Mouse (Mus musculus): ENCODE data around the gene Spaca6. TPM values are rescaled to one million over a fixed set of nuclear protein-coding genes. Genes with fewer than 3 reads are reported as not detected.

Gene Spaca6
- polyA plus RNA-seq, 1 experiment from 2014 or later, result 46.8 TPM

- Histone ChIP-seq H3K27ac (no peak overlapping the region), H3K4me1 (no peaks in the 10 kb centered on the region), H3K4me2 (no peak overlapping the region), H3K27me3 (no peaks in the 10 kb centered on the region), H3K4me3 (replicated peaks) (no peak overlapping the region), H3K9me3 (no peaks in the 10 kb centered on the region), H3K9ac (no peak overlapping the region), H3K36me3 (replicated peaks) (no peaks in the 10 kb centered on the region)
- ATAC-seq (ENCODE audit: low FRiP score), result no peak
- WGBS, result 85% methylated on average over 3 of the region's 3 CpGs
Measured at GRCm38 (mm10) chr17:17882672-17883071, 55.7 kb downstream of the Spaca6 start.

GRCm38 (mm10) chr17:17883840-17884239 is 56.9 kb downstream of the Spaca6 start, which contains the start of gene Fpr1:
TSS of gene Fpr1 (minus strand) at chr17:17883940.
- Histone ChIP-seq H3K9ac (no peak within 1 kb of the TSS), H3K4me3 (replicated peaks) (no peak within 1 kb of the TSS), H3K4me2 (no peak within 1 kb of the TSS), H3K27ac (no peak within 1 kb of the TSS), H3K4me1 (no peaks in the 10 kb centered on the region), H3K36me3 (replicated peaks) (no peaks in the 10 kb centered on the region), H3K27me3 (no peaks in the 10 kb centered on the region), H3K9me3 (no peaks in the 10 kb centered on the region)
- ATAC-seq (ENCODE audit: low FRiP score), result no peak
- 56% methylated on average over 1 of the region's 1 CpGs for WGBS

GRCm38 (mm10) chr17:17887774-17888248 is 60.9 kb downstream of the Spaca6 start, which contains the start of the genes Fpr2 and Fpr3:
TSS of gene Fpr2 (plus strand) at chr17:17887824.
TSS of gene Fpr3 (plus strand) at chr17:17887852.
- WGBS, result 63% methylated on average over 1 of the region's 1 CpGs
- no peaks in the 10 kb centered on the region for H3K27me3 ChIP-seq
- no peak for ATAC-seq (ENCODE audit: low FRiP score)

GRCm38 (mm10) chr17:17889732-17890425 is 62.9 kb downstream of the Spaca6 start:
- no peak overlapping the region for H3K4me2 ChIP-seq
- no peaks in the 10 kb centered on the region for H3K9me3 ChIP-seq
- no peaks in the 10 kb centered on the region for H3K4me1 ChIP-seq
- H3K36me3 ChIP-seq (replicated peaks), result no peaks in the 10 kb centered on the region
- H3K27me3 ChIP-seq, result no peaks in the 10 kb centered on the region
- no peak overlapping the region for H3K9ac ChIP-seq
- no peak overlapping the region for H3K27ac ChIP-seq
- ATAC-seq (ENCODE audit: low FRiP score), result no peak
- 88% methylated on average over 2 of the region's 2 CpGs for WGBS
- H3K4me3 ChIP-seq (replicated peaks), result no peak overlapping the region

More at GRCm38 (mm10) chr17:17887774-17888248, 60.9 kb downstream of the Spaca6 start, which contains the start of the genes Fpr2 and Fpr3:
- H3K4me1 ChIP-seq, result no peaks in the 10 kb centered on the region
- H3K9ac ChIP-seq, result no peak within 1 kb of the TSS
- no peaks in the 10 kb centered on the region for H3K9me3 ChIP-seq
- H3K36me3 ChIP-seq (replicated peaks), result no peaks in the 10 kb centered on the region
- H3K4me2 ChIP-seq, result no peak within 1 kb of the TSS
- H3K27ac ChIP-seq, result no peak within 1 kb of the TSS
- H3K4me3 ChIP-seq (replicated peaks), result no peak within 1 kb of the TSS

MicroRNAs within 50 kb of the gene (microRNA counts, 519-probe panel; counts per million panel counts)
- microRNA mmu-let-7e, result 6,530 counts per million, percentile 89 among the panel's probes with 10 or more counts
- microRNA mmu-miR-125a-3p, result 4,429 counts per million, percentile 53 among the panel's probes with 10 or more counts
- microRNA mmu-miR-125a-5p, result 8,029 counts per million, percentile 97 among the panel's probes with 10 or more counts
- 5,780 counts per million, percentile 79 among the panel's probes with 10 or more counts for microRNA mmu-miR-99b

Small RNA genes within 50 kb of the gene (microRNA-seq; reads per million reads assigned to microRNA genes)
- gene Gm25927, result not detected
- gene Mir125a, result 5,095 reads per million, percentile 90 among the genes with 10 or more reads in this experiment
- gene Mir99b, result 32,219 reads per million, percentile 99 among the genes with 10 or more reads in this experiment
- not detected for gene Mirlet7e

Other genes starting within 250 kb of the Spaca6 start
- 9.2 and 10.6 TPM in 2 replicates for gene Lnpep, start 202.1 kb upstream of the Spaca6 start, polyA plus RNA-seq (2016; fragmentation: Nextera tagmentation; extraction: Ambion mirVana)
- not detected in 2 replicates for gene Vmn2r90, start 123.4 kb upstream of the Spaca6 start, polyA plus RNA-seq (2016; fragmentation: Nextera tagmentation; extraction: Ambion mirVana)
- 0.83 and 1.4 TPM in 2 replicates for gene Has1, start 28.0 kb downstream of the Spaca6 start, polyA plus RNA-seq (2016; fragmentation: Nextera tagmentation; extraction: Ambion mirVana)
- not detected in 2 replicates for gene Fpr1, start 56.8 kb downstream of the Spaca6 start, polyA plus RNA-seq (2016; fragmentation: Nextera tagmentation; extraction: Ambion mirVana)
- gene Fpr2, start 60.7 kb downstream of the Spaca6 start, polyA plus RNA-seq (2016; fragmentation: Nextera tagmentation; extraction: Ambion mirVana), result not detected in 2 replicates
- gene Fpr3, start 60.7 kb downstream of the Spaca6 start, polyA plus RNA-seq (2016; fragmentation: Nextera tagmentation; extraction: Ambion mirVana), result not detected in 2 replicates
- not detected in 2 replicates for gene Fpr-rs4, start 194.6 kb downstream of the Spaca6 start, polyA plus RNA-seq (2016; fragmentation: Nextera tagmentation; extraction: Ambion mirVana)
- gene Vmn2r124, start 222.3 kb downstream of the Spaca6 start, polyA plus RNA-seq (2016; fragmentation: Nextera tagmentation; extraction: Ambion mirVana), result not detected in 2 replicates